Mouse (Mus musculus): ENCODE measurements around the gene AW549877. TPM values are rescaled to one million over a fixed set of nuclear protein-coding genes. Genes with fewer than 3 reads are reported as not detected.
A peak's percentile ranks its signal among the peaks of the same experiment; 100 is the strongest.

The AW549877 gene
- total and polyA plus RNA-seq, 2 experiments, result 5.5 to 20.9 TPM

DNA sequence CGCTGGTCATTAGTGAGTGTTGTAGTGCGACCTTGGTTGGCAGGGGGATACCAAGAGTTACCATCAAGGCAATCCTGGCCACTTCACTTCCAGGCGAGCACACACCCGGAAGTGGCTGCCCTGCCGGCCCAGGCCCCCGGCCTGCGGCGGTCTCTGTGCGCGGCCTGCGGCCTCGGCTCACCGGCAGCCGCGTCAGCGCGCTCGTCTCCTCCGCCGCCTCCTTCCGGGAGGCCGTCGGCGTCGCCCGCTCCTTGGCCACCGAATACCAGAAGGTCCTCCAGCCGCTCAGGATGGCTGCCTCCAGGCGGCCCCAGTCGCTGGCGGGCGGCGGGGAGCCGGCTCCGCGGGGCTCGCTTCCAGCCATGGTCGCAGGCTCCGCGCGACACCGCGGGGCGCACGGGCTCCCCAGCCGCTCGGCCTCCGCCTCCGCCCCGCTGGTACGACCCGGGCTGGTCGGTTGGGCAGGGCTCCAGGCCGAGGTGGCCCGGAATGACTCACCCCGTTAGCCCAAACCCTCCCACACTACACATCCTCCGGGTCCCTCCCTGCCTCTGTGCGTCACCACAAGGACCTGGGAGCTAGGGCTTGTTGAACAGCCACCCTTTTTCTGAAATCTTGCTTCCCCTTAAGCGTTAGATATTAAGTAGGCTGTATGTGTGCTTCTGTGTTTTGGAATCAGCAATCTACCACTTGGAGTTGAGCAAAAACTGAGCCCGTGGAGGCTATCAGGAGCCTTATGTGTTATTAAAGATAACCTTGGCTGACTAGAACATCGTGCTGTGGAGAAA lies 16.3 kb downstream of the AW549877 start, which contains the start of gene Fbxo4:
TSS of gene Fbxo4 (minus strand) at position 513 of the 788 bp plus-strand sequence.
- no peak for TF ChIP-seq CTCF (IDR thresholded peaks at IDR 0.05; ENCODE audit: low read depth, low read length)
- TF ChIP-seq POLR2A (IDR thresholded peaks at IDR 0.05; ENCODE audit: extremely low read depth, insufficient read depth, low read length), result peak; percentile 57; the same call in 1 of the 2 replicates
- H3K79me2 ChIP-seq (ENCODE audit: control insufficient read depth, insufficient read depth, low read length), result no peaks in the 10 kb centered on the region
- H3K4me3 ChIP-seq (ENCODE audit: insufficient read depth, low read depth, low read length), result peak within 1 kb of the TSS; percentile 69
- no peaks in the 10 kb centered on the region for H3K4me1 ChIP-seq (ENCODE audit: control insufficient read depth, insufficient read depth, low read length)
- peak; percentile 71 for DNase-seq (ENCODE audit: extremely low read depth, low read depth, low spot score)
- peak within 1 kb of the TSS; percentile 92 for H3K27ac ChIP-seq (replicated peaks; ENCODE audit: insufficient read depth, low read depth, low read length)
- peak within 1 kb of the TSS; percentile 97 for H3K9ac ChIP-seq (ENCODE audit: low read depth, low read length)
- peaks cover 15% of the 10 kb centered on the region for H3K36me3 ChIP-seq (ENCODE audit: control insufficient read depth, insufficient read depth, low read length)
- WGBS, result under 1% methylated on average over 61 of the region's 61 CpGs
- H3K27me3 ChIP-seq (ENCODE audit: control insufficient read depth, insufficient read depth, low read length), result no peaks in the 10 kb centered on the region

DNA sequence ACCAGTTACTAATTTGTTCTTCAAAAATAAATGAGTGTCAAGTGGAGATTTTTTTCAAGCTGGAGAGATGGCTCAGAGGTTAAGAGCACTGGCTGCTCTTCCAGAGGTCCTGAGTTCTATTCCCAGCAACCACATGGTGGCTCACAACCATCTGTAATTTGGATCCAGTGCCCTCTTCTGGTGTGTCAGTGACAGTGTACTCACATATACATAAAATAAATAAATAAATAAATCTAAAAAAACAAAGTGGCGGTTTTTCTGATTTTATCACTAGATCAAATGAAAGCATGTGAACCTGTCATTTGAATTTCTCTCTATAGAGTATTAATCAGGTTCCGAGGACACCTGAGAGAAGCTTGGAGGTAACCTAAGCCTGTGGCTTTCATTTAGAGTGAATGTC lies 17.3 kb downstream of the AW549877 start:
- WGBS, result 93% methylated on average over 2 of the region's 2 CpGs

DNA sequence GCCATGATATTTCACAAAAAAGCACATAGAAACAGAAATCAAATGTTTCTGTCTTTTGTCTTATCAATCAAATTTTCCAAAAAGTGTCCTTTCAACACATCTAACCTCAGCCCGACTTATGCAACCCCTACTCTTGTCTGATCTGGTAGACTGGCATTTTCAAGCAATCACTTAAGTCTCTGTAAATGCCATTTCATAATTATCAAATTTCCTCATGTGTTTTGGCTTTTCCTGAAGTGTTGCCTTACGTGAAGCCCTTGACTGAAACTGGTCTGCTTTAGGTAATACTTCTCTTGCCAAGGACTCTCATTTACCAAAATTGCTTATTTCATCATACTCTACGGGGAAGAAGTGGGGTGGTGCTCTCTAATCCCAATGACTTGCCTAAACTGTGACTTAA lies 22.2 kb downstream of the AW549877 start:
- Histone ChIP-seq H3K4me1 (ENCODE audit: control insufficient read depth, insufficient read depth, low read length) (no peaks in the 10 kb centered on the region), H3K27ac (replicated peaks; ENCODE audit: insufficient read depth, low read depth, low read length) (no peak overlapping the region), H3K9ac (ENCODE audit: low read depth, low read length) (no peak overlapping the region), H3K79me2 (ENCODE audit: control insufficient read depth, insufficient read depth, low read length) (no peaks in the 10 kb centered on the region), H3K36me3 (ENCODE audit: control insufficient read depth, insufficient read depth, low read length) (peaks cover 27% of the 10 kb centered on the region), H3K27me3 (ENCODE audit: control insufficient read depth, insufficient read depth, low read length) (no peaks in the 10 kb centered on the region), H3K4me3 (ENCODE audit: insufficient read depth, low read depth, low read length) (no peak overlapping the region)
- TF ChIP-seq POLR2A (IDR thresholded peaks at IDR 0.05; ENCODE audit: extremely low read depth, insufficient read depth, low read length) (no peak), CTCF (IDR thresholded peaks at IDR 0.05; ENCODE audit: low read depth, low read length) (no peak)
- WGBS, result 93% methylated on average over 3 of the region's 3 CpGs
- no peak for DNase-seq (ENCODE audit: extremely low read depth, low read depth, low spot score)

More for the DNA sequence above, 17.3 kb downstream of the AW549877 start:
- Histone ChIP-seq H3K36me3 (ENCODE audit: control insufficient read depth, insufficient read depth, low read length) (peaks cover 10% of the 10 kb centered on the region), H3K4me1 (ENCODE audit: control insufficient read depth, insufficient read depth, low read length) (no peaks in the 10 kb centered on the region), H3K4me3 (ENCODE audit: insufficient read depth, low read depth, low read length) (no peak overlapping the region), H3K27ac (replicated peaks; ENCODE audit: insufficient read depth, low read depth, low read length) (no peak overlapping the region), H3K79me2 (ENCODE audit: control insufficient read depth, insufficient read depth, low read length) (no peaks in the 10 kb centered on the region), H3K9ac (ENCODE audit: low read depth, low read length) (no peak overlapping the region), H3K27me3 (ENCODE audit: control insufficient read depth, insufficient read depth, low read length) (no peaks in the 10 kb centered on the region)
- TF ChIP-seq POLR2A (IDR thresholded peaks at IDR 0.05; ENCODE audit: extremely low read depth, insufficient read depth, low read length) (no peak), CTCF (IDR thresholded peaks at IDR 0.05; ENCODE audit: low read depth, low read length) (no peak)
- no peak for DNase-seq (ENCODE audit: extremely low read depth, low read depth, low spot score)

DNA sequence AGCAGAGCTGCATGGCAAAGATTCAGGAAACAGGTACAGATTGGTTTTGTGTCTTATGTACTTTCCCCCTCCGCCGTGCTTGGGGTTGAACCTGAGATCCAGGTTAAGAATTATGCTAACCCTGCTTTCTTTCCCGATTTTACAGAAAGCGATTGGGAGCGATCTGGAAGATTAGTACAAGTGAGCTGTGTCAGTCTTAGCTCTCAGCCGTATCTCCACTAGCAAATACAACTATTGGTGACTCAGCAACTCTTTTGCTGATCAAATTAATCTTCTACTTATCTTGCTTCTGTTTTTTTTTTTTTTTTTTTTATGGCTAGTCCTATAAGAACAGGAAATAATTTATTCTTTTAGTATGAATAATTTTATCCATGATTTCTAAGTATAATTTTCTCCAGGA lies 25.4 kb downstream of the AW549877 start:
- no peak overlapping the region for H3K4me3 ChIP-seq (ENCODE audit: insufficient read depth, low read depth, low read length)
- H3K27me3 ChIP-seq (ENCODE audit: control insufficient read depth, insufficient read depth, low read length), result no peaks in the 10 kb centered on the region
- H3K4me1 ChIP-seq (ENCODE audit: control insufficient read depth, insufficient read depth, low read length), result no peaks in the 10 kb centered on the region
- H3K79me2 ChIP-seq (ENCODE audit: control insufficient read depth, insufficient read depth, low read length), result no peaks in the 10 kb centered on the region
- peaks cover 31% of the 10 kb centered on the region for H3K36me3 ChIP-seq (ENCODE audit: control insufficient read depth, insufficient read depth, low read length)
- no peak for TF ChIP-seq POLR2A (IDR thresholded peaks at IDR 0.05; ENCODE audit: extremely low read depth, insufficient read depth, low read length)
- no peak for TF ChIP-seq CTCF (IDR thresholded peaks at IDR 0.05; ENCODE audit: low read depth, low read length)
- no peak overlapping the region for H3K27ac ChIP-seq (replicated peaks; ENCODE audit: insufficient read depth, low read depth, low read length)
- H3K9ac ChIP-seq (ENCODE audit: low read depth, low read length), result no peak overlapping the region
- DNase-seq (ENCODE audit: extremely low read depth, low read depth, low spot score), result no peak
- 95% methylated on average over 6 of the region's 6 CpGs for WGBS

DNA sequence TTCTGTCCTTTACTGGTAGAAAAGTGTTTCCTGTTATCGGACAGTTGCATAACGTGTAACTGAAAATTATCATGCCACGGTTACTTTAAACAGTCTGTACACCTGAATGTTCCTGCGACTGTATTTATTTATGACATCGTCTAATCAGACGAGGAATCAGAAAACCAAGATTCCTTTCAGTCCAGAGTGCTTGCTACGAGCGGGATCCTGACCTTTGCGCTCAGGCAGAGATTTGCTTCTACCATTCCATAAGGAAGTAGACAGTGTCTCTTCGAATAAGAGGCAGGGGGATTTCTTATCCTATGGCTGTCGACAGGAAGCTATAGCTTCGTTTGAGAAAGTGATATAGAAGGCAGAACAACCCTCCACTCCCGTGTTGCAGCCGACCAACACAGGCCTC lies 25.8 kb downstream of the AW549877 start:
- no peaks in the 10 kb centered on the region for H3K4me1 ChIP-seq (ENCODE audit: control insufficient read depth, insufficient read depth, low read length)
- 90% methylated on average over 14 of the region's 14 CpGs for WGBS
- no peak overlapping the region for H3K9ac ChIP-seq (ENCODE audit: low read depth, low read length)
- H3K79me2 ChIP-seq (ENCODE audit: control insufficient read depth, insufficient read depth, low read length), result no peaks in the 10 kb centered on the region
- TF ChIP-seq POLR2A (IDR thresholded peaks at IDR 0.05; ENCODE audit: extremely low read depth, insufficient read depth, low read length) (no peak), CTCF (IDR thresholded peaks at IDR 0.05; ENCODE audit: low read depth, low read length) (no peak)
- H3K36me3 ChIP-seq (ENCODE audit: control insufficient read depth, insufficient read depth, low read length), result peaks cover 26% of the 10 kb centered on the region
- DNase-seq (ENCODE audit: extremely low read depth, low read depth, low spot score), result no peak
- H3K27ac ChIP-seq (replicated peaks; ENCODE audit: insufficient read depth, low read depth, low read length), result no peak overlapping the region
- no peak overlapping the region for H3K4me3 ChIP-seq (ENCODE audit: insufficient read depth, low read depth, low read length)
- no peaks in the 10 kb centered on the region for H3K27me3 ChIP-seq (ENCODE audit: control insufficient read depth, insufficient read depth, low read length)

DNA sequence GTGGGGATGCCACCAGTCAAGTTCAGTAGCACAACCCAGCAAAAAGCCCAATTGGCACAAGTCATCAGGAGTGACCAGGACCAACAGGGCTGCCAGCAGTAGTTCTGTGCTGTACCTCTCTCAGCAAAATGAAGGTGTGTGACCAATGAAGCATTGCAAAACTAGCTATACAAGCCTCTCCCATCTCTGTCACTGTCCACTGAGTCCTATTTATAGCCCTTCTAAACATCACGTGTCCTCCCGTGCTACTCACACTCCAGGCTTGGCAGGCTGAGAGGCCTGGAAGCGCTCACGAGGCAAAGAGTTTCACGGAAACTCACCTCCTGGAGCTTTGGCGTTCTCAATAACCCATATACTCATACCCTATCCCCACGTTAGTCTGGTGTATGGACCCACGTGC lies 33.3 kb downstream of the AW549877 start:
- Histone ChIP-seq H3K4me1 (ENCODE audit: control insufficient read depth, insufficient read depth, low read length) (no peaks in the 10 kb centered on the region), H3K27me3 (ENCODE audit: control insufficient read depth, insufficient read depth, low read length) (no peaks in the 10 kb centered on the region), H3K27ac (replicated peaks; ENCODE audit: insufficient read depth, low read depth, low read length) (no peak overlapping the region), H3K79me2 (ENCODE audit: control insufficient read depth, insufficient read depth, low read length) (no peaks in the 10 kb centered on the region), H3K4me3 (ENCODE audit: insufficient read depth, low read depth, low read length) (no peak overlapping the region), H3K9ac (ENCODE audit: low read depth, low read length) (no peak overlapping the region), H3K36me3 (ENCODE audit: control insufficient read depth, insufficient read depth, low read length) (peaks cover 4% of the 10 kb centered on the region)
- WGBS, result 75% methylated on average over 8 of the region's 8 CpGs
- TF ChIP-seq POLR2A (IDR thresholded peaks at IDR 0.05; ENCODE audit: extremely low read depth, insufficient read depth, low read length) (no peak), CTCF (IDR thresholded peaks at IDR 0.05; ENCODE audit: low read depth, low read length) (no peak)
- peak; percentile 17 for DNase-seq (ENCODE audit: extremely low read depth, low read depth, low spot score)
